Comparison of ENCODE assay signal across 14 mouse cellular contexts in genomic region chr8:126646604-126647311, GRCm38 (mm10). TPM values are rescaled to one million over a fixed set of nuclear protein-coding genes. Genes with fewer than 3 reads are reported as not detected.
A peak's percentile ranks its signal among the peaks of the same experiment; 100 is the strongest.
DNase-seq lines count a peak whose midpoint lies in the region; ATAC-seq and TF ChIP-seq lines count a peak whose summit lies in the region.
"Had no signal": no experiment of that assay in that cellular context is flagged by ENCODE, and none has a peak within 500 bp of the region (broad histone marks: within the 10 kb centered on the region; RNA-seq: fewer than 3 reads in every experiment).

No protein-coding gene starts in this region.

- DNase-seq in heart, postnatal 4 days = no peak
- DNase-seq in lung, adult 18-20 months = no peak
- DNase-seq in gastrocnemius, adult 18-20 months (ENCODE audit: low spot score) = no peak
- DNase-seq: cerebellum, adult 11 months; right cerebral cortex, postnatal 25 days; thymus, postnatal 25 days had no signal

- ATAC-seq in heart, embryonic 16.5 days (replicated peaks; ENCODE audit: extremely low read depth, insufficient read depth, low FRiP score) = no peak
- ATAC-seq in lung, embryonic 15.5 days (ENCODE audit: borderline replicate concordance, extremely low read depth, low FRiP score, low TSS enrichment) = no peak
- ATAC-seq in intestine, postnatal 0 days = no peak
- no peak for ATAC-seq in stomach, embryonic 16.5 days (ENCODE audit: insufficient read depth, low FRiP score)
- ATAC-seq: activated CD4-positive, CD25-positive, alpha-beta regulatory T cell, adult 4 months had no signal

- H3K9ac ChIP-seq in heart, embryonic 16.5 days (ENCODE audit: low read length) = no peak overlapping the region
- H3K9ac ChIP-seq in lung, embryonic 15.5 days = no peak overlapping the region
- no peak overlapping the region for H3K9ac ChIP-seq in intestine, postnatal 0 days (ENCODE audit: low read depth, low read length)
- H3K9ac ChIP-seq in stomach, embryonic 16.5 days (ENCODE audit: low read length) = no peak overlapping the region
- H3K9ac ChIP-seq: hindbrain, embryonic 12.5 days; limb, embryonic 12.5 days had no signal

- no peaks in the 10 kb centered on the region for H3K36me3 ChIP-seq in heart, embryonic 16.5 days (ENCODE audit: control insufficient read depth, insufficient read depth)
- H3K36me3 ChIP-seq in lung, embryonic 15.5 days = no peaks in the 10 kb centered on the region
- H3K36me3 ChIP-seq in intestine, postnatal 0 days (ENCODE audit: control insufficient read depth, insufficient read depth) = no peaks in the 10 kb centered on the region
- no peaks in the 10 kb centered on the region for H3K36me3 ChIP-seq in stomach, embryonic 16.5 days (ENCODE audit: control insufficient read depth, insufficient read depth, low read length)
- H3K36me3 ChIP-seq: hindbrain, embryonic 12.5 days; limb, embryonic 12.5 days had no signal

- no peak for TF ChIP-seq CTCF in intestine, postnatal 0 days (IDR thresholded peaks at IDR 0.05; ENCODE audit: low read depth)

- peak overlapping the region; percentile 24 for H3K27ac ChIP-seq in heart, embryonic 16.5 days (ENCODE audit: low read length)
- peak overlapping the region; percentile 21; the same call in 1 of the 2 replicates for H3K27ac ChIP-seq in lung, embryonic 15.5 days
- H3K27ac ChIP-seq in intestine, postnatal 0 days (ENCODE audit: low read depth, low read length) = peak overlapping the region; percentile 21
- H3K27ac ChIP-seq in stomach, embryonic 16.5 days (ENCODE audit: low read length) = peak overlapping the region; percentile 67
- H3K27ac ChIP-seq: hindbrain, embryonic 12.5 days; limb, embryonic 12.5 days had no signal

- peaks cover 2% of the 10 kb centered on the region; the same call in 1 of the 2 replicates for H3K4me1 ChIP-seq in heart, embryonic 16.5 days (ENCODE audit: control insufficient read depth, insufficient read depth, low read length)
- H3K4me1 ChIP-seq in lung, embryonic 15.5 days = peaks cover 10% of the 10 kb centered on the region
- H3K4me1 ChIP-seq in intestine, postnatal 0 days (replicated peaks; ENCODE audit: control insufficient read depth, insufficient read depth, low read length) = 0 out of 2 replicates have a peak, but pooled peaks cover 4% of the 10 kb centered on the region
- H3K4me1 ChIP-seq in stomach, embryonic 16.5 days (ENCODE audit: control insufficient read depth, insufficient read depth, low read length) = peaks cover 13% of the 10 kb centered on the region; the same call in 1 of the 2 replicates

- no peaks in the 10 kb centered on the region for H3K27me3 ChIP-seq in heart, embryonic 16.5 days (ENCODE audit: control insufficient read depth, insufficient read depth, low read length)
- H3K27me3 ChIP-seq in lung, embryonic 15.5 days = no peaks in the 10 kb centered on the region
- H3K27me3 ChIP-seq in intestine, postnatal 0 days (replicated peaks; ENCODE audit: control insufficient read depth, insufficient read depth, low read length) = no peaks in the 10 kb centered on the region
- H3K27me3 ChIP-seq in stomach, embryonic 16.5 days (ENCODE audit: control insufficient read depth, insufficient read depth, low read length) = no peaks in the 10 kb centered on the region
- H3K27me3 ChIP-seq: hindbrain, embryonic 12.5 days; limb, embryonic 12.5 days had no signal

- H3K9me3 ChIP-seq in heart, embryonic 16.5 days (replicated peaks; ENCODE audit: control insufficient read depth, low read length) = peaks cover 5% of the 10 kb centered on the region
- no peaks in the 10 kb centered on the region for H3K9me3 ChIP-seq in lung, embryonic 15.5 days
- no peaks in the 10 kb centered on the region for H3K9me3 ChIP-seq in intestine, postnatal 0 days (ENCODE audit: control insufficient read depth)
- 0 out of 2 replicates have a peak, but pooled peaks cover 3% of the 10 kb centered on the region for H3K9me3 ChIP-seq in stomach, embryonic 16.5 days (replicated peaks; ENCODE audit: control insufficient read depth, low read length)
- H3K9me3 ChIP-seq: hindbrain, embryonic 12.5 days; limb, embryonic 12.5 days had no signal

- H3K4me3 ChIP-seq in heart, embryonic 16.5 days (ENCODE audit: low read length) = no peak overlapping the region
- no peak overlapping the region for H3K4me3 ChIP-seq in lung, embryonic 15.5 days
- no peak overlapping the region for H3K4me3 ChIP-seq in intestine, postnatal 0 days (ENCODE audit: low read depth, low read length)
- H3K4me3 ChIP-seq in stomach, embryonic 16.5 days (replicated peaks; ENCODE audit: low read length) = no peak overlapping the region
- H3K4me3 ChIP-seq: hindbrain, embryonic 12.5 days; limb, embryonic 12.5 days had no signal

- H3K4me2 ChIP-seq in heart, embryonic 16.5 days (ENCODE audit: low read depth, low read length) = no peak overlapping the region
- no peak overlapping the region for H3K4me2 ChIP-seq in lung, embryonic 15.5 days
- no peak overlapping the region for H3K4me2 ChIP-seq in intestine, postnatal 0 days (replicated peaks; ENCODE audit: low read depth)
- no peak overlapping the region for H3K4me2 ChIP-seq in stomach, embryonic 16.5 days (ENCODE audit: low read depth, low read length)
- H3K4me2 ChIP-seq: hindbrain, embryonic 12.5 days; limb, embryonic 12.5 days; midbrain, embryonic 11.5 days had no signal

- WGBS in heart, embryonic 16.5 days = 52% methylated on average over 8 of the region's 8 CpGs
- 27% methylated on average over 8 of the region's 8 CpGs for WGBS in lung, embryonic 15.5 days
- 35% methylated on average over 8 of the region's 8 CpGs for WGBS in intestine, postnatal 0 days
- 42% methylated on average over 8 of the region's 8 CpGs for WGBS in stomach, embryonic 16.5 days

RNA-seq across cellular contexts. Expression of gene Irf2bp2, which starts 53.0 kb away (rescaled TPM):
- 9.1 and 9.8 TPM in 2 replicates for polyA plus RNA-seq in heart, embryonic 16.5 days (2015; fragmentation: Nextera tagmentation; extraction: Ambion mirVana)
- total RNA-seq in heart, postnatal 4 days (2021) = 10 to 100 TPM; 98.2 to 100.0 TPM
- polyA plus RNA-seq in lung, embryonic 15.5 days (2015; fragmentation: Nextera tagmentation; extraction: Ambion mirVana) = 12.6 TPM in 2 replicates
- polyA plus RNA-seq in intestine, postnatal 0 days (2015; fragmentation: Nextera tagmentation; extraction: Ambion mirVana) = 13.3 and 14.9 TPM in 2 replicates
- polyA plus RNA-seq in stomach, embryonic 16.5 days (2015; fragmentation: Nextera tagmentation; extraction: Ambion mirVana) = 9.9 and 10.8 TPM in 2 replicates
- total RNA-seq in gastrocnemius, adult 18-20 months (2021) = 10 to 100 TPM; 33.8 to 49.6 TPM
